Mouse (Mus musculus) cerebellum, adult 2 months (tissue): Measurements from ENCODE around the gene Ddb2.

Experiments
- CTCF ChIP-seq: fragments of 200-500 bp; IDR thresholded peaks from 2 replicates; pipeline ENCODE4 v1.5.1; 2011; ENCODE audit warnings: low read depth, mild to moderate bottlenecking, control low read depth, low read length, moderate library complexity, borderline replicate concordance; ENCODE audit not compliant: insufficient read depth
- POLR2A ChIP-seq: fragments of 200-500 bp; IDR thresholded peaks from 2 replicates; pipeline ENCODE4 v1.6.1; 2011; ENCODE audit warnings: low read length, control low read depth, borderline replicate concordance; ENCODE audit not compliant: insufficient read depth

GRCm38 (mm10) chr2:91163532-91163931 is 73.2 kb downstream of the Ddb2 start:
- no peak for TF ChIP-seq POLR2A
- TF ChIP-seq CTCF = no peak
